Mouse (Mus musculus) stomach, postnatal 0 days (tissue): ENCODE results near the gene Ascl5.

ENCODE experiments used
- CTCF ChIP-seq: IDR thresholded peaks from 2 replicates; pipeline ENCODE4 v1.5.1; 2016; ENCODE audit warnings: antibody characterized with exemption, low read depth, mild to moderate bottlenecking, moderate library complexity
- EP300 ChIP-seq: optimal IDR thresholded peaks from 2 replicates; pipeline ENCODE3; 2016; ENCODE audit warnings: antibody characterized with exemption

DNA sequence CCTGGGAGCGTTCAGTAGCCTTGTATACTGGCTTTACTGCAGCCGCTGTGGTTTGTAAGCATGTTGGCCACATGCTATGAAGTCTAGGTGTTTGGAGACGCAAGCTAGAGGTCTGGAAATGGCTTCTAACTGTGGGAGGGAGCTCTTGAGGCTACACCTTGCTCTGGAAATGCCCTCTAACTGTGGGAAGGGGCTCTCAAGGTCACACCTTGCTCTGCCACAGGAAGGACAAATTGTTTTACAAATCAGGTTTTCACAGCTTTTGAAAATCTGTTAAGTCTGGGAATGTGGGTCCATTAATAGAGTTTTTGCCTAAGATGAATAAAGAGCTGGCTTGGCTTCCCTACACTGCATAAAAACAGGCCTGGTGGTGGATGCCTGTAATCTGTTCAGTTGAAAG is 43.1 kb downstream of the Ascl5 start:
- TF ChIP-seq CTCF (no peak), EP300 (no peak)
